Mouse (Mus musculus): ENCODE results near the gene Rnf114. TPM values are rescaled to one million over a fixed set of nuclear protein-coding genes. Genes with fewer than 3 reads are reported as not detected.

Gene Rnf114
- polyA plus RNA-seq, 1 experiment from 2014 or later = 58.9 TPM

DNA sequence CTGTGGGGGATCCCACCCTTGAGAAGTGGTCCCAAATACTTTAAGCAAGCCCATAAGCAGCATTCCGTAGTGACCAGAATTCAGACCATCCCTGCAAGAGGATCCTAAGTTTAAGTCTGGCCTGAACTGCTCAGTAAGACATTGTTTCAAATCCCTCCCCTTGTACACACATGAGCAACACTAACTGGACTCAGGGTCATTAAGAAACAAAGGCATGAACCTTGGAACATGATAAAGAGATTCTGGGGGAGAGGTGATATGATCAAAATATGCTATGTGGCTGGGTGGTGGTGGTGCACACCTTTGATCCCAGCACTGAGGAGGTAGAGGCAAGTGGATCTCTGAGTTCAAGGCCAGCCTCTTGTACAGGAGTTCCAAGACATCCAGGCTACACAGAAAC is 12.9 kb upstream of the Rnf114 start:
- peaks cover 18% of the 10 kb centered on the region for H3K4me1 ChIP-seq (ENCODE audit: control insufficient read depth, insufficient read depth, low read length)
- H3K36me3 ChIP-seq (ENCODE audit: control insufficient read depth, insufficient read depth, low read length) = peaks cover 15% of the 10 kb centered on the region
- H3K27me3 ChIP-seq (ENCODE audit: control insufficient read depth, insufficient read depth, low read length) = no peaks in the 10 kb centered on the region
- H3K4me3 ChIP-seq (ENCODE audit: low read depth, low read length) = no peak overlapping the region
- no peaks in the 10 kb centered on the region for H3K9me3 ChIP-seq (replicated peaks; ENCODE audit: control insufficient read depth, low read length)
- no peak overlapping the region for H3K27ac ChIP-seq (ENCODE audit: low read depth, low read length)
- H3K9ac ChIP-seq (ENCODE audit: low read depth, low read length) = no peak overlapping the region
- WGBS (ENCODE audit: insufficient replicate concordance) = 97% methylated on average over 1 of the region's 1 CpGs
- H3K4me2 ChIP-seq = no peak overlapping the region
- no peak for ATAC-seq (replicated peaks; ENCODE audit: insufficient number of reproducible peaks, low FRiP score, low TSS enrichment)

DNA sequence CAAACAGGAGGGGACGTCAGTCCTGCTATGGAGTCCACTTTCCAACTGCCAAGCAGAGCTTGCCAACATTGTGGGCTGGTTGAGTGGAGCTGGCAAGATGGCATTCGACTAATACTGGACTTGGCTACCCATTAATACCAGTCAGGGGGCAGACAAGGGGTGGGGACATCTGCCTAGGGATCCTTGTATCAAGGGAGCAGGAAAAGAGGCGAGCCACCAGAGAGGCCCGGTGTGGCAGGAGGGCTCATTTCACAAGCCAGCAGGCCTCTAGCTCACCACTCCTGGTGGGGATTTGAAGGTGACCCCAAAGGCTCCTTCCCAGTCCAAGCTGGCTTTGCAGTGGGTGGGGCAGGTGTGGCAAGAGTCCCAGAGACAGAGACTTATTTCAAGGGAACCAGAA is 9.8 kb upstream of the Rnf114 start:
- Histone ChIP-seq H3K36me3 (ENCODE audit: control insufficient read depth, insufficient read depth, low read length) (peaks cover 18% of the 10 kb centered on the region), H3K4me1 (ENCODE audit: control insufficient read depth, insufficient read depth, low read length) (no peaks in the 10 kb centered on the region), H3K9me3 (replicated peaks; ENCODE audit: control insufficient read depth, low read length) (no peaks in the 10 kb centered on the region), H3K27ac (ENCODE audit: low read depth, low read length) (no peak overlapping the region), H3K9ac (ENCODE audit: low read depth, low read length) (no peak overlapping the region), H3K4me2 (no peak overlapping the region), H3K4me3 (ENCODE audit: low read depth, low read length) (no peak overlapping the region), H3K27me3 (ENCODE audit: control insufficient read depth, insufficient read depth, low read length) (no peaks in the 10 kb centered on the region)
- no peak for ATAC-seq (replicated peaks; ENCODE audit: insufficient number of reproducible peaks, low FRiP score, low TSS enrichment)
- WGBS (ENCODE audit: insufficient replicate concordance) = 91% methylated on average over 4 of the region's 4 CpGs

DNA sequence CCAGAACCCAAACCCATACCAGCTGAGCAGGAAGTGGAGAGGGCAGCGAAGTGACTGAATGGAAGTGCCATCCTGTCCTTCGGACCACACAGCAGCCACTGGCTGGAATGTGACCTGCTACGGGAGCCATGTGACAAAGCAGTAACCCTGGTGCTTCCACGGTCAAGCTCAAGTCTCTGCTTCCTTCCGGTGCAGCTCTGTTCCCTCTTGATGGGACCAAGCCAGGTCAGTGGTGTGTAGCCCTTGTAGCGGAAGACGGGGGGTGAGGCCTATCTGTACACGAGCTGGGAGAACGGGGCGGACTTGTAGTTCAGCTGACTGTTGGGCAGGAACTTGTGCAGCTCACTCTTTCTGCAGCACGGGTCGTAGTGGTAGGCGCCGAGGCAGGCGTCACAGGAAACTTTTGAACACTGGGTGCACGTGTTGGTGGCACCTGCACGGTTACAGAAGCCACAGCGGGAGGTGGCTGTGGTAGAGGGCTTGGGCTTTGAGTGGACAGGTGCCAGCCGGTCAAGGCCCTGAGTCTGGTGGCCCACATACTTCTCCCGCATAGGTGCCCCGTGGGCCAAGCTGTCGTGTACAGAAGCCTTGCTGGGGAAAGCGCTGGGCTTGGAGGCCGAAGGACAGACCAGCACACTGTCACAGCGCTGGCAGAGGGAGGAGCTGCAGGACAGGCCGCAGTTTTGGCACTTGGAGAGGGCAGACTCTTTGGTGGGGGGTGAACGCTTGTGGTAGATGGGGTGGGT is 9.2 kb upstream of the Rnf114 start:
- no peak for ATAC-seq (replicated peaks; ENCODE audit: insufficient number of reproducible peaks, low FRiP score, low TSS enrichment)
- H3K36me3 ChIP-seq (ENCODE audit: control insufficient read depth, insufficient read depth, low read length) = peaks cover 18% of the 10 kb centered on the region

DNA sequence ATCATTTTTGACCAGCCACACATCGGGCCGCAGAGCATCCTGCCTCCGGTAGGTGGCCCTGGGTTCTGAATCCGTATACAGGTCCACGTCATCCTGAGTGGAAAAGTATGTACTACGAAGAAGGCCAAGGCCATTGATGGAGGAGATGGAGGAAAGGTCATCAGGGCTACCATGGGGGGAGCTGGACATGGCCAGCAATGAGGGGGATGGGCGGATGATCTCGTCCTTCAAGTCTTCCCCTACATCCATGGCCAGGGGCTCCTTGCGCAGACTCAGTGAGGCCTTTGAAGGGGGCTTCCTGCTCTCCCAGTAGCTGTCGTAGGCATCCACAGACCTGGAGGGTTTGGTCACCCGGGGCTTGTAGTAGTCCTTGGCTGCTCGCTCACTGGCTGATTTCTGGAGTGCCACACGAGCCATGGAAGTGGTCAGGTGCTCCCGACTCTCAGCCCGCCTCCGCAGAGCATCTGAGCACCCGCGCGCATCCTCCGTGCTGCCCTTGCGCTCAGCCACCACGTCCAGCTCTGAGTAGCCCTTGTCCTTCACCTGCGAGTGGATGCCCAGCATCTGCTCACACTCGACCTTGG is 8.5 kb upstream of the Rnf114 start:
- Histone ChIP-seq H3K4me2 (no peak overlapping the region), H3K36me3 (ENCODE audit: control insufficient read depth, insufficient read depth, low read length) (peaks cover 18% of the 10 kb centered on the region), H3K9me3 (replicated peaks; ENCODE audit: control insufficient read depth, low read length) (no peaks in the 10 kb centered on the region), H3K27me3 (ENCODE audit: control insufficient read depth, insufficient read depth, low read length) (no peaks in the 10 kb centered on the region), H3K4me1 (ENCODE audit: control insufficient read depth, insufficient read depth, low read length) (peaks cover 4% of the 10 kb centered on the region; the same call in 1 of the 2 replicates), H3K27ac (ENCODE audit: low read depth, low read length) (no peak overlapping the region), H3K9ac (ENCODE audit: low read depth, low read length) (no peak overlapping the region), H3K4me3 (ENCODE audit: low read depth, low read length) (no peak overlapping the region)
- 92% methylated on average over 24 of the region's 24 CpGs for WGBS (ENCODE audit: insufficient replicate concordance)
- ATAC-seq (replicated peaks; ENCODE audit: insufficient number of reproducible peaks, low FRiP score, low TSS enrichment) = 0 out of 2 replicates have a peak, but pooled peaks have one; percentile 10

More for the DNA sequence above, 9.2 kb upstream of the Rnf114 start:
- H3K9ac ChIP-seq (ENCODE audit: low read depth, low read length) = no peak overlapping the region
- no peak overlapping the region for H3K4me3 ChIP-seq (ENCODE audit: low read depth, low read length)
- H3K4me2 ChIP-seq = no peak overlapping the region
- H3K9me3 ChIP-seq (replicated peaks; ENCODE audit: control insufficient read depth, low read length) = no peaks in the 10 kb centered on the region
- 92% methylated on average over 27 of the region's 27 CpGs for WGBS (ENCODE audit: insufficient replicate concordance)
- H3K27ac ChIP-seq (ENCODE audit: low read depth, low read length) = no peak overlapping the region
- no peaks in the 10 kb centered on the region for H3K27me3 ChIP-seq (ENCODE audit: control insufficient read depth, insufficient read depth, low read length)
- no peaks in the 10 kb centered on the region for H3K4me1 ChIP-seq (ENCODE audit: control insufficient read depth, insufficient read depth, low read length)

DNA sequence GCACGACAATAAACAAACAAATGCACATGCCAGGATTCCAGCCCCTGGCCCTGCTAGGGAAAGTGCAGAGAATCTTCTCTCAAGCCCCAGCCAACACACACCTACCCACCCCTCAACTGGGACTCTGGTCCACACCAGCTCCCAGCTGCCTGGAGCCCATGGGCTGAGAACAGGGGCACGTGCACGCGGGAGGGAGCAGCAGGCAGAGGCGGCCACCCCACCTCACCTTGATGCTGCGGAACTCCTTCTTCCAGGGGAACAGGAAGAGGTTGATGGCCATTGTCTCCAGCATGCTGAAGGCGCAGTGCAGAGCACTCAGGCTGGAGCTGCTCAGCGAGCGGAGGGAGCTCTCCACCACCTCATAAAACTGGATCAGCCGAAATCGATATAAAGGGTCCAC is 7.5 kb upstream of the Rnf114 start:
- WGBS (ENCODE audit: insufficient replicate concordance) = 93% methylated on average over 11 of the region's 11 CpGs
- ATAC-seq (replicated peaks; ENCODE audit: insufficient number of reproducible peaks, low FRiP score, low TSS enrichment) = no peak

DNA sequence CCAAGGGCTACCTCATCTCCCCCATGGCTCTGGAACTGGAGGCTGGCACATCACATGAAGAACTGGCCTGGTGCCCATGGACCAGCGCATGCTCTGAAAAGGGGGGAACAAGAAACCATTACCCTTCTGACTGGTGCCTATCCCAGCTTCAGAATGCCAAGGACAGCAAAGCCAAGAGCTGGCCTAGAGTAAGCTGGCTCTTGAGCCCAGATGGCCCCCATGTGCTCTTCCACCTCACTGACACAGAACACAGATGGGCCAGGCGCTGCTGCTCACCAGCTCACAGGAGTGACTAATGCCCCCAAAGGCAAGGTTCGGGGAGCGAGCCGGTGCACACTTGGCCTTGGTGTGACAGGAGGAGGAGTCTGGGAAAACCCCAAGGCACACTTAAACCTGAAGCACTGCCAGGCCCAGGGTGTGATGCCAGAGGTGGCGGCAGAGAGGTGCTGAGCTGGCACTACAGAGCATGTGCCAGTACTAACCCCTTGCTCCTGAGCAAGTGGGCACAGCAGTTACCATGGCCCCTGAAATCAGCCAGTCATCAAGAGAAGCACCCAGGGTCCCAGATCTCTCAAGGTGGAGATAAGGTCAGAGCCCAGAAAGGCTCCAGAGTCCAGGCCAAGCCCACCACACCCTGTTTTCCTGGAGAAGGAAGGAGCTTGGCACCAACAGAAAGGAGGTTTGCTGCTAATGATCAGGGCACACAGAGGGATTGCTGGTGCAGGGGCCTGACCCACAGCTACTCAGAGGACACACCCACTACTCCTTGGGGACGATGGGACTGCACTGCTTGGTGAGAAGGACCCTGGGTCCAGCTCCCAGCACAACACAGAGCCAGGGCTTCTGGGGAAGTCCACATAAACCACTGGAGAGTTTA is 6.7 kb upstream of the Rnf114 start:
- H3K4me2 ChIP-seq = no peak overlapping the region
- H3K4me1 ChIP-seq (ENCODE audit: control insufficient read depth, insufficient read depth, low read length) = peaks cover 4% of the 10 kb centered on the region; the same call in 1 of the 2 replicates
- H3K27me3 ChIP-seq (ENCODE audit: control insufficient read depth, insufficient read depth, low read length) = no peaks in the 10 kb centered on the region
- H3K9ac ChIP-seq (ENCODE audit: low read depth, low read length) = no peak overlapping the region
- H3K36me3 ChIP-seq (ENCODE audit: control insufficient read depth, insufficient read depth, low read length) = peaks cover 16% of the 10 kb centered on the region
- no peak overlapping the region for H3K4me3 ChIP-seq (ENCODE audit: low read depth, low read length)
- 86% methylated on average over 7 of the region's 7 CpGs for WGBS (ENCODE audit: insufficient replicate concordance)
- peak; percentile 28; the same call in 1 of the 2 replicates for ATAC-seq (replicated peaks; ENCODE audit: insufficient number of reproducible peaks, low FRiP score, low TSS enrichment)
- no peaks in the 10 kb centered on the region for H3K9me3 ChIP-seq (replicated peaks; ENCODE audit: control insufficient read depth, low read length)
- no peak overlapping the region for H3K27ac ChIP-seq (ENCODE audit: low read depth, low read length)

More for the DNA sequence above, 7.5 kb upstream of the Rnf114 start:
- Histone ChIP-seq H3K36me3 (ENCODE audit: control insufficient read depth, insufficient read depth, low read length) (peaks cover 18% of the 10 kb centered on the region), H3K9me3 (replicated peaks; ENCODE audit: control insufficient read depth, low read length) (no peaks in the 10 kb centered on the region), H3K4me3 (ENCODE audit: low read depth, low read length) (no peak overlapping the region), H3K27ac (ENCODE audit: low read depth, low read length) (no peak overlapping the region), H3K4me1 (ENCODE audit: control insufficient read depth, insufficient read depth, low read length) (peaks cover 4% of the 10 kb centered on the region; the same call in 1 of the 2 replicates), H3K4me2 (no peak overlapping the region), H3K9ac (ENCODE audit: low read depth, low read length) (no peak overlapping the region), H3K27me3 (ENCODE audit: control insufficient read depth, insufficient read depth, low read length) (no peaks in the 10 kb centered on the region)

DNA sequence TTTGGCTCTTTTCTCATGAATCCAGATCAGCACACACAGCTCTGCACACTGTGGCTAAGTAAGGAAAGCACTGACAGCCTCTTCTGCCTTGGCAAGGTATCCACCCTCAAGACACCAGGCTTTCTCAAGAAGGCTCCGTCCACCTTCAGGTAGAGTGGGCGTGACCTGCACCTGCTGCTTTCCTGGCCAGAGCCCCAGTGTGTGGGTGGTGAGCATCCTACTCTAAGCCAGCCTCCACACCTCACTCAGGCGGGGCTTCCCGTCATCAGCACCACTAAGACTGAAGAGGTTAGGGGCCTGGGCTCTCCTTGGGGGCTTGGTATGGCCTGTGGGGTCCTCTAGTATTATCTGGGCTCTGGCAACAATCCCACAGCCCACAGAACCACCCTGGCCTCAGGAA is 5.9 kb upstream of the Rnf114 start:
- Histone ChIP-seq H3K4me1 (ENCODE audit: control insufficient read depth, insufficient read depth, low read length) (peaks cover 9% of the 10 kb centered on the region; the same call in 1 of the 2 replicates), H3K27me3 (ENCODE audit: control insufficient read depth, insufficient read depth, low read length) (no peaks in the 10 kb centered on the region), H3K4me3 (ENCODE audit: low read depth, low read length) (no peak overlapping the region), H3K36me3 (ENCODE audit: control insufficient read depth, insufficient read depth, low read length) (peaks cover 14% of the 10 kb centered on the region), H3K9me3 (replicated peaks; ENCODE audit: control insufficient read depth, low read length) (no peaks in the 10 kb centered on the region), H3K4me2 (no peak overlapping the region), H3K27ac (ENCODE audit: low read depth, low read length) (no peak overlapping the region), H3K9ac (ENCODE audit: low read depth, low read length) (no peak overlapping the region)
- ATAC-seq (replicated peaks; ENCODE audit: insufficient number of reproducible peaks, low FRiP score, low TSS enrichment) = no peak
- WGBS (ENCODE audit: insufficient replicate concordance) = 84% methylated on average over 4 of the region's 4 CpGs

DNA sequence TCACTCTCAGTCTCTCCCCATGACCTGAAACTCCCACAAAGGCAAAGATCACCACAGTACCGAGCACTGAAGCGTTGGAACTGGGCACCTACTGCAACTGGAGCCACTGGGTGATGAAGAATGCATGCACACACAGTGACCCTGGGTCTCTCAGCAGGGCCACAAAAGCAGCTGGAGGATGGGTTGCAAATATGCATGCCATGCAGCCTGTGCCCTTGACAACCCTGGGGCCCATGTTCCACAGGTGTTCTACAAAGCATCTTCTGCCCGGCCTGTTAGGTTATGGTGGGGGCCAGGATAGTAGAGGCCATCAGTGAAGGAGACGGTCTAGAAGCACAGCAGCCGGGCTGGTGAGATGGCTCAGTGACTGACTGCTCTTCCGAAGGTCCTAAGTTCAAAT is 4.9 kb upstream of the Rnf114 start:
- Histone ChIP-seq H3K27me3 (ENCODE audit: control insufficient read depth, insufficient read depth, low read length) (no peaks in the 10 kb centered on the region), H3K9ac (ENCODE audit: low read depth, low read length) (no peak overlapping the region), H3K4me2 (no peak overlapping the region), H3K9me3 (replicated peaks; ENCODE audit: control insufficient read depth, low read length) (no peaks in the 10 kb centered on the region), H3K4me1 (ENCODE audit: control insufficient read depth, insufficient read depth, low read length) (peaks cover 14% of the 10 kb centered on the region; the same call in 1 of the 2 replicates), H3K36me3 (ENCODE audit: control insufficient read depth, insufficient read depth, low read length) (peaks cover 13% of the 10 kb centered on the region), H3K27ac (ENCODE audit: low read depth, low read length) (no peak overlapping the region), H3K4me3 (ENCODE audit: low read depth, low read length) (no peak overlapping the region)
- 91% methylated on average over 6 of the region's 6 CpGs for WGBS (ENCODE audit: insufficient replicate concordance)
- no peak for ATAC-seq (replicated peaks; ENCODE audit: insufficient number of reproducible peaks, low FRiP score, low TSS enrichment)

All from heart, embryonic 11.5 days (tissue).